Mouse (Mus musculus) E14TG2a.4 (cell line): ENCODE measurements around the gene Rftn1.

ENCODE experiments used
- CTCF ChIP-seq: conservative IDR thresholded peaks from 2 replicates; pipeline ENCODE4 v1.5.1; 2014; ENCODE audit warnings: low read length
- NANOG ChIP-seq: IDR thresholded peaks from 2 replicates; pipeline ENCODE4 v1.6.1; 2014; ENCODE audit warnings: borderline replicate concordance, low read length, mixed read lengths

DNA sequence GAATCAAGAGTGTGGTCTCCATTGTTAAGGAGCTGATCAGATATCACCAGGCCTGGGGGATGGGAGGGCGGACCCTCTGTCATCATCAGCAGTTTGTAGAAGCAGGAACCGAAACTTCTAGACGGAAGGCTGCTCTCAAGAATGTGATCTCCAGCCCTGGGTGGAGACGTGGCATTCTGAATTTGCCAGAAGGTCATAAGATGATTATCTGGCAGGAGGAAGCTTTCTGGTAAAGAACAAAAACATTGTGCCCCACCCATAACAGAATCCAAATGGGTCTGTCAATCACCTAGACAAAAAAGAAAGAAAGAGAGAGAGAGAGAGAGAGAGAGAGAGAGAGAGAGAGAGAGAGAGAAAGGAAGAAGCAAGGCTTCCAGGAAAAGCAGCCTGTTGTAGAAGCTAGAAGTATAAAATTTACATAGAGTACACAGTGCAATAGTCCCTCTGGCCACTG lies 165.3 kb downstream of the Rftn1 start:
- TF ChIP-seq CTCF (no peak), NANOG (no peak)
